Mouse (Mus musculus): ENCODE data around the gene Tmem120b. TPM values are rescaled to one million over a fixed set of nuclear protein-coding genes. Genes with fewer than 3 reads are reported as not detected.

Tmem120b gene
- polyA plus RNA-seq, 1 experiment from 2014 or later = 9.3 TPM

- Histone ChIP-seq H3K4me3 (ENCODE audit: low read depth, low read length) (peak overlapping the region; percentile 93), H3K9ac (ENCODE audit: low read length) (peak overlapping the region; percentile 100), H3K4me1 (replicated peaks; ENCODE audit: control insufficient read depth, insufficient read depth, low read length) (peaks cover 52% of the 10 kb centered on the region), H3K4me2 (ENCODE audit: low read depth, low read length, severe bottlenecking) (peak overlapping the region; percentile 100), H3K27ac (ENCODE audit: low read depth, low read length) (peak overlapping the region; percentile 100), H3K27me3 (ENCODE audit: control insufficient read depth, insufficient read depth, low read length) (no peaks in the 10 kb centered on the region), H3K36me3 (ENCODE audit: control insufficient read depth, insufficient read depth, low read length) (no peaks in the 10 kb centered on the region), H3K9me3 (ENCODE audit: control insufficient read depth, low read length) (no peaks in the 10 kb centered on the region)
- ATAC-seq (replicated peaks; ENCODE audit: low FRiP score) (no peak), DNase-seq (ENCODE audit: low spot score) (peak; percentile 90)
- WGBS = 1% methylated on average over 20 of the region's 20 CpGs
Observed at GRCm38 (mm10) chr5:123137044-123137909, 69.1 kb downstream of the Tmem120b start.

GRCm38 (mm10) chr5:123137910-123138229, 69.7 kb downstream of the Tmem120b start:
- Histone ChIP-seq H3K9me3 (ENCODE audit: control insufficient read depth, low read length) (no peaks in the 10 kb centered on the region), H3K4me1 (replicated peaks; ENCODE audit: control insufficient read depth, insufficient read depth, low read length) (peaks cover 49% of the 10 kb centered on the region), H3K9ac (ENCODE audit: low read length) (peak overlapping the region; percentile 100), H3K4me3 (ENCODE audit: low read depth, low read length) (peak overlapping the region; percentile 93), H3K4me2 (ENCODE audit: low read depth, low read length, severe bottlenecking) (peak overlapping the region; percentile 100), H3K27ac (ENCODE audit: low read depth, low read length) (peak overlapping the region; percentile 100), H3K27me3 (ENCODE audit: control insufficient read depth, insufficient read depth, low read length) (no peaks in the 10 kb centered on the region), H3K36me3 (ENCODE audit: control insufficient read depth, insufficient read depth, low read length) (no peaks in the 10 kb centered on the region)
- WGBS = under 1% methylated on average over 6 of the region's 6 CpGs
- no peak for ATAC-seq (replicated peaks; ENCODE audit: low FRiP score)
- DNase-seq (ENCODE audit: low spot score) = no peak

GRCm38 (mm10) chr5:123138230-123138911, 70.2 kb downstream of the Tmem120b start:
- H3K27ac ChIP-seq (ENCODE audit: low read depth, low read length) = peak overlapping the region; percentile 100
- DNase-seq (ENCODE audit: low spot score) (peak; percentile 94), ATAC-seq (replicated peaks; ENCODE audit: low FRiP score) (peak; percentile 68)
- peak overlapping the region; percentile 100 for H3K4me2 ChIP-seq (ENCODE audit: low read depth, low read length, severe bottlenecking)
- under 1% methylated on average over 38 of the region's 40 CpGs for WGBS
- H3K4me1 ChIP-seq (replicated peaks; ENCODE audit: control insufficient read depth, insufficient read depth, low read length) = peaks cover 46% of the 10 kb centered on the region
- H3K36me3 ChIP-seq (ENCODE audit: control insufficient read depth, insufficient read depth, low read length) = no peaks in the 10 kb centered on the region
- no peaks in the 10 kb centered on the region for H3K27me3 ChIP-seq (ENCODE audit: control insufficient read depth, insufficient read depth, low read length)
- peak overlapping the region; percentile 93 for H3K4me3 ChIP-seq (ENCODE audit: low read depth, low read length)
- H3K9me3 ChIP-seq (ENCODE audit: control insufficient read depth, low read length) = no peaks in the 10 kb centered on the region
- H3K9ac ChIP-seq (ENCODE audit: low read length) = peak overlapping the region; percentile 100

- peak overlapping the region; percentile 93 for H3K4me3 ChIP-seq (ENCODE audit: low read depth, low read length)
Observed at GRCm38 (mm10) chr5:123138953-123139721, 70.9 kb downstream of the Tmem120b start.

GRCm38 (mm10) chr5:123139722-123140627, 71.8 kb downstream of the Tmem120b start:
- peak overlapping the region; percentile 93 for H3K4me3 ChIP-seq (ENCODE audit: low read depth, low read length)
- peak overlapping the region; percentile 100 for H3K4me2 ChIP-seq (ENCODE audit: low read depth, low read length, severe bottlenecking)
- peak overlapping the region; percentile 100 for H3K9ac ChIP-seq (ENCODE audit: low read length)
- no peak for DNase-seq (ENCODE audit: low spot score)
- H3K36me3 ChIP-seq (ENCODE audit: control insufficient read depth, insufficient read depth, low read length) = no peaks in the 10 kb centered on the region
- no peak for ATAC-seq (replicated peaks; ENCODE audit: low FRiP score)
- no peaks in the 10 kb centered on the region for H3K27me3 ChIP-seq (ENCODE audit: control insufficient read depth, insufficient read depth, low read length)
- H3K27ac ChIP-seq (ENCODE audit: low read depth, low read length) = peak overlapping the region; percentile 100
- no peaks in the 10 kb centered on the region for H3K9me3 ChIP-seq (ENCODE audit: control insufficient read depth, low read length)
- H3K4me1 ChIP-seq (replicated peaks; ENCODE audit: control insufficient read depth, insufficient read depth, low read length) = peaks cover 41% of the 10 kb centered on the region
- WGBS = 1% methylated on average over 28 of the region's 28 CpGs

More at GRCm38 (mm10) chr5:123138953-123139721, 70.9 kb downstream of the Tmem120b start:
- peak overlapping the region; percentile 100 for H3K27ac ChIP-seq (ENCODE audit: low read depth, low read length)
- H3K4me1 ChIP-seq (replicated peaks; ENCODE audit: control insufficient read depth, insufficient read depth, low read length) = peaks cover 41% of the 10 kb centered on the region
- no peaks in the 10 kb centered on the region for H3K9me3 ChIP-seq (ENCODE audit: control insufficient read depth, low read length)
- under 1% methylated on average over 36 of the region's 39 CpGs for WGBS
- H3K9ac ChIP-seq (ENCODE audit: low read length) = peak overlapping the region; percentile 100
- ATAC-seq (replicated peaks; ENCODE audit: low FRiP score) (no peak), DNase-seq (ENCODE audit: low spot score) (peak; percentile 87)
- no peaks in the 10 kb centered on the region for H3K27me3 ChIP-seq (ENCODE audit: control insufficient read depth, insufficient read depth, low read length)
- no peaks in the 10 kb centered on the region for H3K36me3 ChIP-seq (ENCODE audit: control insufficient read depth, insufficient read depth, low read length)
- peak overlapping the region; percentile 100 for H3K4me2 ChIP-seq (ENCODE audit: low read depth, low read length, severe bottlenecking)

- Histone ChIP-seq H3K4me2 (ENCODE audit: low read depth, low read length, severe bottlenecking) (peak overlapping the region; percentile 91), H3K27me3 (ENCODE audit: control insufficient read depth, insufficient read depth, low read length) (no peaks in the 10 kb centered on the region), H3K4me1 (replicated peaks; ENCODE audit: control insufficient read depth, insufficient read depth, low read length) (peaks cover 34% of the 10 kb centered on the region), H3K36me3 (ENCODE audit: control insufficient read depth, insufficient read depth, low read length) (no peaks in the 10 kb centered on the region), H3K9ac (ENCODE audit: low read length) (peak overlapping the region; percentile 99), H3K4me3 (ENCODE audit: low read depth, low read length) (peak overlapping the region; percentile 93), H3K27ac (ENCODE audit: low read depth, low read length) (peak overlapping the region; percentile 100), H3K9me3 (ENCODE audit: control insufficient read depth, low read length) (no peaks in the 10 kb centered on the region)
- WGBS = under 1% methylated on average over 31 of the region's 31 CpGs
- peak; percentile 94 for DNase-seq (ENCODE audit: low spot score)
- ATAC-seq (replicated peaks; ENCODE audit: low FRiP score) = peak; percentile 57
Observed at GRCm38 (mm10) chr5:123140694-123141554, 72.7 kb downstream of the Tmem120b start.

- peaks cover 27% of the 10 kb centered on the region for H3K4me1 ChIP-seq (replicated peaks; ENCODE audit: control insufficient read depth, insufficient read depth, low read length)
Observed at GRCm38 (mm10) chr5:123141555-123142160, 73.4 kb downstream of the Tmem120b start.

More at GRCm38 (mm10) chr5:123141555-123142160, 73.4 kb downstream of the Tmem120b start:
- H3K27ac ChIP-seq (ENCODE audit: low read depth, low read length) = peak overlapping the region; percentile 100
- H3K9ac ChIP-seq (ENCODE audit: low read length) = peak overlapping the region; percentile 99
- H3K9me3 ChIP-seq (ENCODE audit: control insufficient read depth, low read length) = no peaks in the 10 kb centered on the region
- no peaks in the 10 kb centered on the region for H3K27me3 ChIP-seq (ENCODE audit: control insufficient read depth, insufficient read depth, low read length)
- WGBS = under 1% methylated on average over 37 of the region's 38 CpGs
- H3K4me3 ChIP-seq (ENCODE audit: low read depth, low read length) = peak overlapping the region; percentile 93
- peak; percentile 80 for DNase-seq (ENCODE audit: low spot score)
- no peaks in the 10 kb centered on the region for H3K36me3 ChIP-seq (ENCODE audit: control insufficient read depth, insufficient read depth, low read length)
- ATAC-seq (replicated peaks; ENCODE audit: low FRiP score) = no peak; the same call in 1 of the 2 replicates
- peak overlapping the region; percentile 91 for H3K4me2 ChIP-seq (ENCODE audit: low read depth, low read length, severe bottlenecking)
